Comparison of ENCODE assay signal across 22 mouse cellular contexts in the genomic region with DNA sequence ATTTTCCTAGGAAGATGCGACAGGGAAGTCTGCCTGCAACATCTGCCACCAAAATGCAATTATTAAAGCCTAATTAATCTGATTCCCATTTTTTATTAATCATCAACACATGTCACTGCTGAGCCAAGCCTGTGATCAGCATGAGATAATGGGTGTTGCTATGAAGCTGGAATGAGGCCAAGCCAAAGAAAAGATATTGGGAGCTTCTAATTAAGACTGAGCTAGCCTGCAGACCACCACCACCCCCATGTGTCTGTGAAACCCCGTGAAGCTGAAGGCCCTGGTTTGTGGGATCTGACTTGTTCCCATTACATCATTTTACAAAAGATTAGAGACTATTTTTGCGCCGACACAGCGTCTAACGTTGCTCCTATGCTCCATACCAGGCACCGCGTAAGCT.
DNase-seq lines count a peak whose midpoint lies in the region; ATAC-seq lines count a peak whose summit lies in the region.
"Had no signal": no experiment of that assay in that cellular context is flagged by ENCODE, and none has a peak within 500 bp of the region (broad histone marks: within the 10 kb centered on the region; RNA-seq: fewer than 3 reads in every experiment).

No protein-coding gene starts in this region.

- no peak overlapping the region for H3K27ac ChIP-seq in midbrain, embryonic 14.5 days (replicated peaks; ENCODE audit: low read depth, low read length)
- H3K27ac ChIP-seq in midbrain, embryonic 10.5 days (replicated peaks), result no peak overlapping the region
- H3K27ac ChIP-seq in forebrain, embryonic 13.5 days, result peak overlapping the region; percentile 82
- no peak overlapping the region for H3K27ac ChIP-seq in hindbrain, embryonic 14.5 days
- H3K27ac ChIP-seq: embryonic facial prominence, embryonic 10.5 days; limb, embryonic 10.5 days had no signal

- ATAC-seq in midbrain, embryonic 14.5 days (ENCODE audit: low FRiP score, low TSS enrichment), result no peak
- ATAC-seq in forebrain, embryonic 13.5 days, result peak; percentile 58
- 0 out of 2 replicates have a peak, but pooled peaks have one; percentile 21 for ATAC-seq in hindbrain, embryonic 14.5 days (ENCODE audit: low FRiP score)
- ATAC-seq: activated CD4-positive, CD25-positive, alpha-beta regulatory T cell, adult 4 months; inflammation-experienced regulatory T-cells, adult 6 months had no signal

- H3K9ac ChIP-seq in midbrain, embryonic 14.5 days (replicated peaks; ENCODE audit: low read length), result no peak overlapping the region
- H3K9ac ChIP-seq in forebrain, embryonic 13.5 days, result no peak overlapping the region
- H3K9ac ChIP-seq in hindbrain, embryonic 14.5 days, result no peak overlapping the region
- H3K9ac ChIP-seq: heart, embryonic 12.5 days had no signal

- H3K4me1 ChIP-seq in midbrain, embryonic 14.5 days (ENCODE audit: control insufficient read depth, insufficient read depth, low read length), result peaks cover 27% of the 10 kb centered on the region
- H3K4me1 ChIP-seq in midbrain, embryonic 10.5 days, result peaks cover 18% of the 10 kb centered on the region
- H3K4me1 ChIP-seq in forebrain, embryonic 13.5 days, result peaks cover 73% of the 10 kb centered on the region
- peaks cover 26% of the 10 kb centered on the region for H3K4me1 ChIP-seq in hindbrain, embryonic 14.5 days (replicated peaks; ENCODE audit: control insufficient read depth, insufficient read depth, low read length)

- 81% methylated on average over 8 of the region's 8 CpGs for WGBS in midbrain, embryonic 14.5 days
- WGBS in midbrain, embryonic 10.5 days, result 97% methylated on average over 8 of the region's 8 CpGs
- 44% methylated on average over 8 of the region's 8 CpGs for WGBS in forebrain, embryonic 13.5 days
- 83% methylated on average over 8 of the region's 8 CpGs for WGBS in hindbrain, embryonic 14.5 days

- no peaks in the 10 kb centered on the region for H3K36me3 ChIP-seq in midbrain, embryonic 14.5 days (ENCODE audit: control insufficient read depth, insufficient read depth, low read length)
- peaks cover 7% of the 10 kb centered on the region; the same call in 1 of the 2 replicates for H3K36me3 ChIP-seq in midbrain, embryonic 10.5 days
- no peaks in the 10 kb centered on the region for H3K36me3 ChIP-seq in forebrain, embryonic 13.5 days (ENCODE audit: poor library complexity, severe bottlenecking)
- H3K36me3 ChIP-seq in hindbrain, embryonic 14.5 days (replicated peaks; ENCODE audit: control insufficient read depth, insufficient read depth), result no peaks in the 10 kb centered on the region
- H3K36me3 ChIP-seq: embryonic facial prominence, embryonic 10.5 days; heart, embryonic 12.5 days had no signal

- H3K4me3 ChIP-seq in midbrain, embryonic 14.5 days (replicated peaks; ENCODE audit: low read depth, low read length), result no peak overlapping the region
- H3K4me3 ChIP-seq in midbrain, embryonic 10.5 days, result no peak overlapping the region
- H3K4me3 ChIP-seq in forebrain, embryonic 13.5 days, result no peak overlapping the region
- no peak overlapping the region for H3K4me3 ChIP-seq in hindbrain, embryonic 14.5 days (replicated peaks; ENCODE audit: low read length)
- H3K4me3 ChIP-seq: embryonic facial prominence, embryonic 10.5 days; heart, embryonic 12.5 days; limb, embryonic 10.5 days had no signal

- no peak overlapping the region for H3K4me2 ChIP-seq in midbrain, embryonic 14.5 days (ENCODE audit: low read length)
- no peak overlapping the region for H3K4me2 ChIP-seq in forebrain, embryonic 13.5 days
- H3K4me2 ChIP-seq in hindbrain, embryonic 14.5 days (replicated peaks), result no peak overlapping the region
- H3K4me2 ChIP-seq: heart, embryonic 12.5 days had no signal

- no peaks in the 10 kb centered on the region for H3K9me3 ChIP-seq in midbrain, embryonic 14.5 days (ENCODE audit: control insufficient read depth, low read length)
- no peaks in the 10 kb centered on the region for H3K9me3 ChIP-seq in midbrain, embryonic 10.5 days (replicated peaks)
- H3K9me3 ChIP-seq in forebrain, embryonic 13.5 days (replicated peaks), result no peaks in the 10 kb centered on the region
- H3K9me3 ChIP-seq in hindbrain, embryonic 14.5 days (ENCODE audit: control insufficient read depth, low read length), result no peaks in the 10 kb centered on the region
- H3K9me3 ChIP-seq: embryonic facial prominence, embryonic 10.5 days; heart, embryonic 12.5 days; limb, embryonic 10.5 days had no signal

- no peaks in the 10 kb centered on the region for H3K27me3 ChIP-seq in midbrain, embryonic 14.5 days (ENCODE audit: control insufficient read depth, insufficient read depth, low read length)
- no peaks in the 10 kb centered on the region for H3K27me3 ChIP-seq in midbrain, embryonic 10.5 days (ENCODE audit: low read depth, poor library complexity, severe bottlenecking)
- H3K27me3 ChIP-seq in forebrain, embryonic 13.5 days, result no peaks in the 10 kb centered on the region
- H3K27me3 ChIP-seq in hindbrain, embryonic 14.5 days (ENCODE audit: control insufficient read depth, insufficient read depth, low read length), result no peaks in the 10 kb centered on the region
- H3K27me3 ChIP-seq: heart, embryonic 12.5 days had no signal

- peak; percentile 40 for DNase-seq in midbrain, embryonic 14.5 days
- no peak for DNase-seq in midbrain, embryonic 10.5 days (ENCODE audit: low spot score)
- DNase-seq in hindbrain, embryonic 14.5 days (ENCODE audit: low spot score), result no peak
- DNase-seq in B cell, adult 2 months, result no peak
- no peak for DNase-seq in thymus, postnatal 25 days
- no peak for DNase-seq in layer of hippocampus, adult 11-12 months (ENCODE audit: low spot score)
- DNase-seq: adrenal gland, postnatal 10 days; cerebellum, adult 9-11 months; gastrocnemius, postnatal 25 days; heart, adult 18-20 months; heart, postnatal 10 days; kidney, adult 18-20 months; kidney, postnatal 4 days; liver; lung, postnatal 4 days; thymus, postnatal 36 days had no signal
